Mouse (Mus musculus) hindbrain, embryonic 13.5 days (tissue): Measurements from ENCODE around the gene 2310057N15Rik. TPM values are rescaled to one million over a fixed set of nuclear protein-coding genes. Genes with fewer than 3 reads are reported as not detected.

Source experiments
- polyA plus RNA-seq: library from polyadenylated mRNA; unstranded; fragments of >200 nt; fragmentation: Nextera tagmentation; extraction: Ambion mirVana; gene quantifications from 2 replicates; pipeline ENCODE4 v1.2.1, GENCODE M21; 2015

2310057N15Rik gene
- polyA plus RNA-seq, 1 experiment from 2014 or later: not detected

Other genes with a start within 250 kb of the 2310057N15Rik start
- gene Cldn8, start 211.0 kb downstream of the 2310057N15Rik start, polyA plus RNA-seq: 0.10 TPM in 1 of 2 replicates, not detected in the other
- gene Krtap24-1, start 161.9 kb downstream of the 2310057N15Rik start, polyA plus RNA-seq: not detected in 2 replicates
- gene 2310079G19Rik, start 146.5 kb downstream of the 2310057N15Rik start, polyA plus RNA-seq: not detected in 2 replicates
- gene Krtap26-1, start 126.4 kb downstream of the 2310057N15Rik start, polyA plus RNA-seq: not detected in 2 replicates
- gene Krtap27-1, start 102.5 kb downstream of the 2310057N15Rik start, polyA plus RNA-seq: not detected in 2 replicates
- not detected in 2 replicates for gene 2310061N02Rik, start 66.2 kb downstream of the 2310057N15Rik start, polyA plus RNA-seq
- gene Krtap13-1, start 45.3 kb downstream of the 2310057N15Rik start, polyA plus RNA-seq: not detected in 2 replicates
- not detected in 2 replicates for gene Krtap13, start 22.6 kb downstream of the 2310057N15Rik start, polyA plus RNA-seq
- gene 2310034C09Rik, start 15.4 kb downstream of the 2310057N15Rik start, polyA plus RNA-seq: not detected in 2 replicates
- not detected in 2 replicates for gene Gm5965, start 3.7 kb upstream of the 2310057N15Rik start, polyA plus RNA-seq
- not detected in 2 replicates for gene Gm20741, start 38.0 kb upstream of the 2310057N15Rik start, polyA plus RNA-seq
- not detected in 2 replicates for gene Krtap15, start 46.0 kb upstream of the 2310057N15Rik start, polyA plus RNA-seq
- gene Krtap14, start 51.9 kb upstream of the 2310057N15Rik start, polyA plus RNA-seq: not detected in 2 replicates
- not detected in 2 replicates for gene Krtap19-1, start 95.2 kb upstream of the 2310057N15Rik start, polyA plus RNA-seq
- gene Krtap19-2, start 100.1 kb upstream of the 2310057N15Rik start, polyA plus RNA-seq: not detected in 2 replicates
- gene Krtap19-3, start 103.8 kb upstream of the 2310057N15Rik start, polyA plus RNA-seq: not detected in 2 replicates
- not detected in 2 replicates for gene Krtap19-4, start 110.9 kb upstream of the 2310057N15Rik start, polyA plus RNA-seq
- not detected in 2 replicates for gene Krtap19-5, start 122.3 kb upstream of the 2310057N15Rik start, polyA plus RNA-seq
- not detected in 2 replicates for gene Krtap19-9b, start 158.1 kb upstream of the 2310057N15Rik start, polyA plus RNA-seq
- gene Krtap16-3, start 188.7 kb upstream of the 2310057N15Rik start, polyA plus RNA-seq: not detected in 2 replicates
- not detected in 2 replicates for gene Krtap22-2, start 236.6 kb upstream of the 2310057N15Rik start, polyA plus RNA-seq
- not detected in 2 replicates for gene Gm10229, start 241.1 kb upstream of the 2310057N15Rik start, polyA plus RNA-seq